Mouse (Mus musculus): ENCODE measurements at regions not wholly inside any gene's neighbourhood (a gene's known extent, or its start where the extent isn't known, plus 50 kb on each side); places are given as distances from the start of the nearest gene placed in this dataset.

DNA sequence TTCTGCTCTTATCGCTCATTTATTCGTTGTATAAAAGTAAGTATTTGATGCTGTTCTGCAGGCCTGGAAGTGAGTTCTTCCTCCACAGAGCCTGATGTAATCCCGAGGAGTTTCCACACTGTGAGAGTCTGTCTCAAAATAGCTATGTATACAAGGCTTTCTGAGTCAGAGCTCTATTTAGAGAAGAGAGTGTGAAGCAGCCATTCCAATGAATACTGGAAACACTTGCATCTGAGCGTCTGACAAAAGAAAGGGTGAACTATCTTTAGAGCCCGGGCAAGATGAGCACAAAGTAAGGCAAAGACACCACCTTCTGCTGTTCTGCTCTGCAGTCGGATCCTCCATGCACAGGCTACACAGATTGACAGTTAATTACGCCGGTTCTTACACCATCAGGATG is 436.0 kb upstream of the Pou3f2 start:
- no peak for TF ChIP-seq CTCF (conservative IDR thresholded peaks at IDR 0.05; ENCODE audit: insufficient read depth, insufficient read length, low read depth, low read length)
- TF ChIP-seq POLR2A (IDR thresholded peaks at IDR 0.05; ENCODE audit: low read depth, low read length), result no peak
